Mouse (Mus musculus) megakaryocyte-erythroid progenitor cell, adult 5-6 weeks (primary cell): Measurements from ENCODE around the gene Hck. TPM values are rescaled to one million over a fixed set of nuclear protein-coding genes. Genes with fewer than 3 reads are reported as not detected.

Source experiments
- ATAC-seq: replicated peaks from 2 replicates; pipeline ENCODE4 v1.8.0; 2016; ENCODE audit warnings: mild to moderate bottlenecking, inconsistent platforms; ENCODE audit not compliant: severe bottlenecking, poor library complexity, low FRiP score, low TSS enrichment
- total RNA-seq, 2 experiments: library from RNA; stranded (forward) in 1 of 2; stranded (reverse) in 1 of 2; fragments of 200-1000, 215-1000 nt in 1 of 2; fragments of >200 nt in 1 of 2; fragmentation: Nextera tagmentation in 1 of 2; gene quantifications; 2 replicates each; pipeline ENCODE4 v1.2.3; 2014 to 2017

Gene Hck
- total RNA-seq, 2 experiments from 2014 or later = 3.3 TPM; not detected in 1

DNA sequence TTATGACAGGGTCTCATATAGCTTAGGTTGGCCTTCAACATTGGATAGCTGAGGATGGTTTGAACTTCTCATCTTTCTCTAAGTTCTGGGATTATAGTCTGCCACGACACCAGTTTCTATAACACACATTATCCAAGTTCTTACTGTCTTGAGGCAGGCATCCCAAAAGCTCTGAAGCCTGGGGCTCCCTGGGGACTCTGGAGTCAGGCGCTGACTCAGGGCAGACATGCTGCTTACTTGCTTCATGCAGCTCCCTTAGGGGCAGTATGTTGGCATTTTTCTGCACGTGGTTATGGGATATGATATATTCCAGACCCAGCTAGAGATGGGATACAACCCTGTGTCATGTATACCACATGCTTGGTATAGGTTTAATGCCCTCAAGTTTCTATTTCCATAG is 71.7 kb downstream of the Hck start:
- no peak for ATAC-seq

DNA sequence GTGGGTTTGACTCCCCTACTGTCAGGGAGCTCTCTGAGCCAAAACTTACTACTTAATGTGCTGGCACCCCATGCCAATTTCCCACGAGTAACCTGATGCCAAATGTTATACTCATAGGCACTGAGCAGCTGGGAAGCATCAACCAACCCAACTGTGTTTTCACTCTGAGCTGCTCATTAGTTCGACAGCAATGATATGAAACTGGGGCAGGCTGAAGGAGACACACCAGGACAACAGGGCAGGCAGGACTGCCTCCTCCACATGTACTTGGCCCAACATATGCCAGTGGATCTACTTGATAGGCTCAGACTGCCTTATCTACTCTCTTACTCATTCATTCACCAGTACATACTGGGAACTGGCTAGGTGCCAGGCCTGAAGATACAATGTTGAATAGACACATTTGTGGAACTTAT is 77.9 kb downstream of the Hck start:
- peak; percentile 92 for ATAC-seq

GRCm38 (mm10) chr2:153187848-153188247 is 79.6 kb downstream of the Hck start:
- no peak for ATAC-seq

- no peak for ATAC-seq
Observed at GRCm38 (mm10) chr2:153191242-153191641, 83.0 kb downstream of the Hck start.

GRCm38 (mm10) chr2:153194255-153194654 is 86.0 kb downstream of the Hck start:
- ATAC-seq = peak; percentile 64

GRCm38 (mm10) chr2:153198485-153198884 is 90.2 kb downstream of the Hck start:
- no peak; the same call in 1 of the 2 replicates for ATAC-seq

- ATAC-seq = no peak
Observed at GRCm38 (mm10) chr2:153199114-153199513, 90.8 kb downstream of the Hck start.

Other genes with a start within 250 kb of the Hck start
- not detected in 2 replicates for gene Mylk2, start 197.1 kb upstream of the Hck start, total RNA-seq (2014; fragmentation: Nextera tagmentation)
- not detected in 2 replicates for gene Mylk2, start 197.1 kb upstream of the Hck start, total RNA-seq (2017)
- gene Foxs1, start 175.3 kb upstream of the Hck start, total RNA-seq (2014; fragmentation: Nextera tagmentation) = not detected in 2 replicates
- not detected in 2 replicates for gene Foxs1, start 175.3 kb upstream of the Hck start, total RNA-seq (2017)
- gene Dusp15, start 156.8 kb upstream of the Hck start, total RNA-seq (2014; fragmentation: Nextera tagmentation) = not detected in 2 replicates
- gene Dusp15, start 156.8 kb upstream of the Hck start, total RNA-seq (2017) = not detected in 2 replicates
- not detected in 2 replicates for gene Ttll9, start 146.0 kb upstream of the Hck start, total RNA-seq (2014; fragmentation: Nextera tagmentation)
- not detected in 2 replicates for gene Ttll9, start 146.0 kb upstream of the Hck start, total RNA-seq (2017)
- gene Pdrg1, start 93.0 kb upstream of the Hck start, total RNA-seq (2014; fragmentation: Nextera tagmentation) = 56.7 and 75.9 TPM in 2 replicates
- 218 and 242 TPM in 2 replicates for gene Pdrg1, start 93.0 kb upstream of the Hck start, total RNA-seq (2017)
- gene Xkr7, start 76.6 kb upstream of the Hck start, total RNA-seq (2014; fragmentation: Nextera tagmentation) = not detected in 2 replicates
- gene Xkr7, start 76.6 kb upstream of the Hck start, total RNA-seq (2017) = not detected in 2 replicates
- gene Ccm2l, start 42.5 kb upstream of the Hck start, total RNA-seq (2014; fragmentation: Nextera tagmentation) = not detected in 2 replicates
- gene Ccm2l, start 42.5 kb upstream of the Hck start, total RNA-seq (2017) = not detected in 2 replicates
- gene Tm9sf4, start 52.8 kb downstream of the Hck start, total RNA-seq (2014; fragmentation: Nextera tagmentation) = 53.7 and 58.7 TPM in 2 replicates
- gene Tm9sf4, start 52.8 kb downstream of the Hck start, total RNA-seq (2017) = 49.5 and 97.3 TPM in 2 replicates
- 6.5 and 8.0 TPM in 2 replicates for gene Tspyl3, start 117.0 kb downstream of the Hck start, total RNA-seq (2014; fragmentation: Nextera tagmentation)
- 2.0 and 5.6 TPM in 2 replicates for gene Tspyl3, start 117.0 kb downstream of the Hck start, total RNA-seq (2017)
- gene Plagl2, start 133.0 kb downstream of the Hck start, total RNA-seq (2014; fragmentation: Nextera tagmentation) = 38.6 and 46.5 TPM in 2 replicates
- 3.7 and 10.0 TPM in 2 replicates for gene Plagl2, start 133.0 kb downstream of the Hck start, total RNA-seq (2017)
- gene Pofut1, start 133.1 kb downstream of the Hck start, total RNA-seq (2014; fragmentation: Nextera tagmentation) = 26.4 and 27.1 TPM in 2 replicates
- gene Pofut1, start 133.1 kb downstream of the Hck start, total RNA-seq (2017) = 14.8 and 22.3 TPM in 2 replicates
- 10.2 and 10.5 TPM in 2 replicates for gene Kif3b, start 182.9 kb downstream of the Hck start, total RNA-seq (2014; fragmentation: Nextera tagmentation)
- 8.6 and 10.3 TPM in 2 replicates for gene Kif3b, start 182.9 kb downstream of the Hck start, total RNA-seq (2017)
- 51.5 and 58.9 TPM in 2 replicates for gene Asxl1, start 237.4 kb downstream of the Hck start, total RNA-seq (2014; fragmentation: Nextera tagmentation)
- gene Asxl1, start 237.4 kb downstream of the Hck start, total RNA-seq (2017) = 27.3 and 32.2 TPM in 2 replicates